In genomic region chr2:160765096-160765495, GRCm38 (mm10) we compare ENCODE assay signal across 14 mouse cellular contexts.
"Had no signal": no experiment of that assay in that cellular context is flagged by ENCODE, and none has a peak within 500 bp of the region (broad histone marks: within the 10 kb centered on the region; RNA-seq: fewer than 3 reads in every experiment).

No protein-coding gene starts in this region.

- H3K4me3 ChIP-seq: limb, embryonic 12.5 days; liver, embryonic 13.5 days; lung, embryonic 15.5 days; megakaryocyte, embryonic 14.5 days; midbrain, embryonic 13.5 days had no signal

- H3K27ac ChIP-seq: limb, embryonic 12.5 days; liver, embryonic 13.5 days; lung, embryonic 15.5 days; macrophage; midbrain, embryonic 13.5 days; stomach, postnatal 0 days had no signal

- DNase-seq: kidney, adult 8-10 months; layer of hippocampus, adult 9-11 months; liver; liver, embryonic 13.5 days; liver, postnatal 0 days; lung, postnatal 14 days; thymus, adult 2 months; thymus, postnatal 36 days had no signal
